Mouse (Mus musculus): Measurements from ENCODE around the gene Rrh.

GRCm38 (mm10) chr3:129824891-129825290 is 2.5 kb upstream of the Rrh start:
- TF ChIP-seq CTCF (IDR thresholded peaks at IDR 0.05; ENCODE audit: insufficient read depth, low read length) (no peak), POLR2A (IDR thresholded peaks at IDR 0.05; ENCODE audit: borderline replicate concordance, extremely low read depth, low read depth, low read length) (no peak)
